Mouse (Mus musculus): ENCODE data around the gene Rasal2.

DNA sequence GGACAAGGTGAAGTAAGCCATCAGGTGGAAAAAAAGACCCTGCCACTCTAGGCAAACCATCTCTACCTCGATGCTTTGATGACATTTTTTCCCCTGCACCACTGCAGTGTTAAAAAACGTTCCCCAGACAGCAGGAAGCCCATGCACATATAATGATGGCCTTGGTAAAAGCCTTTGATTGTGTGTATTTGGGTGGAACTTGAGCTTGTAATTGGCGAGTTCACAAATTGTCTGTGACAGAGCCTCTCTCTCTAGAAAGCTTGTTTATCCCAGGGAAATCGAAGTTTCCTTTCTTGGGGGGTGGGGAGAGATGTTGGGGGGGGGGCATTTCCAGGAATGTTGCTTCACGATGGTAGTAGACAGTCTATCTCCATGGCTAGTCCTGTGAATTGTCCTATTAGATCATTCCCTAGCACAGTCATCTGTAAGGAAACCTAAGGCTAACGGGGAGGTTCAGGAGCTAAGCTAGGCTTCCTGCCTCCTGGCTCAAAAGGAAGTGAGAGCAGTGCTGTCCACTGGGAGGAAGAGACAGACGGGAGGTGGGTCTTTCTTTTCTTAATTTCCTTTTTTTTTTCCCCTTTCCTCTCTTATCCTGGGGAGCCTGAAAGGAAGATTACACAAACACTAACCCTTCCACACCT is 35.9 kb upstream of the Rasal2 start:
- no peak for TF ChIP-seq CTCF (IDR thresholded peaks at IDR 0.05; ENCODE audit: low read depth)
- no peak for TF ChIP-seq EP300 (IDR thresholded peaks at IDR 0.05; ENCODE audit: low read depth)
